ENCODE assay signal across 8 mouse cellular contexts in the genomic region with DNA sequence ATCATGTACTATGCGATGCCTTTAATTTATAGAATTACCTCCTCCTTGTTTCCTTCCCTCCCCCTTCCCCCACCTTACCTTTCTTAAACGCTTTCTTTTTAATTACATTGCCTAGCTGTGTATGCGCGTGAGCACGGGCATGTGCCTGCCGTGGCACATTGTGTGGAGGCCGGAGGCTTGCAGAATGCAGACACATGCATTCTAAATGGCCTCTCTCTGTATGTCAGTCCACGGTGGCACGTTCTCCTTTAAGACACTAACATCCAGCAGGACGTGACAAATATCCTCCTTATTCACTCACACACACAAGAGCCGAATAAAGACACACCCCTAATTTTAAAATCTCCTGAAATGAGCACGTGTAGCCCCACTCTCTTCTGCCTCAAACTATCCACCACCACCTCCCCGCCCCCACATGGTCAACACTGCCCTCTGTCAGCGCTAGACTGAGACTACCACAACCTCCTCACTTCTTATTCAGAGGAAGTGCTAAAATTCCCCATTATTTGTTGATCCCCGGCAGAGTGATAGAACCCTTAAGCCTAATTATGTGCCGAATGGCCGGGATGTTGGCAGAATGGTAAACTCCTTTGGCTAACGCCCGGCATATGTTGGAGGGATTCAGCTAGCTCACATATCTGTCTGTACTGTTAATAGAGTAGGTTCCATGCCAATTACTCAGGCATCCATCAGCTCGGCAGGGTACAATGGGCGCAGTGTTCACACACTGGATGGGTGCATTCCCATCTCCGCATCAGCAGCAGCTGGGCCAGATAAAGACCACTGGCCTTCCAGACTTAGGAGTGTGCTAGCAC.
DNase-seq lines count a peak whose midpoint lies in the region; ATAC-seq and TF ChIP-seq lines count a peak whose summit lies in the region.

No protein-coding gene starts in this region.

- H3K79me2 ChIP-seq in CH12.LX (replicated peaks; ENCODE audit: control insufficient read depth, extremely low read depth, insufficient read depth, poor library complexity, severe bottlenecking) = no peaks in the 10 kb centered on the region

- TF ChIP-seq RAD21 in CH12.LX (IDR thresholded peaks at IDR 0.05; ENCODE audit: low read depth, low read length) = peak; percentile 52

- no peaks in the 10 kb centered on the region for H3K36me3 ChIP-seq in CH12.LX (replicated peaks in 1 of 2; ENCODE audit: control insufficient read depth in 1 of 2, insufficient read depth in 1 of 2, low read length in 1 of 2)
- no peaks in the 10 kb centered on the region for H3K36me3 ChIP-seq in forebrain, embryonic 14.5 days (ENCODE audit: control insufficient read depth, insufficient read depth, low read length)
- H3K36me3 ChIP-seq in neural tube, embryonic 12.5 days = no peaks in the 10 kb centered on the region

- peak in 1 of 2 experiments; percentile 68; a peak in 2 of 4 replicates for TF ChIP-seq CTCF in CH12.LX (conservative IDR thresholded peaks at IDR 0.05 in 1 of 2, IDR thresholded peaks at IDR 0.05 in 1 of 2; ENCODE audit: low read depth in 2 of 2, low read length in 2 of 2)

- H3K4me3 ChIP-seq in CH12.LX (replicated peaks in 1 of 3; ENCODE audit: low read depth in 2 of 3, low read length in 2 of 3, poor library complexity in 1 of 3) = peak overlapping the region in 2 of 3 experiments; percentile 20 to 24
- H3K4me3 ChIP-seq in forebrain, embryonic 14.5 days (ENCODE audit: low read depth, low read length) = no peak overlapping the region
- peak overlapping the region; percentile 23; the same call in 1 of the 2 replicates for H3K4me3 ChIP-seq in neural tube, embryonic 12.5 days

- intact Hi-C loops in heart, postnatal 10 days (cut with DNase I) = loop anchor here (2.0 to 5.0 kb wide), 3 partner anchors 64 to 100 kb away; no protein-coding TSS in a partner anchor

- dilution Hi-C loops in CH12.LX (cut with MboI; ENCODE audit: extremely low pct_ligation_motif_present, extremely low pct_unique_long_range_greater_than_20kb, low sequenced_read_pairs) = no loop called here

- peaks cover 5% of the 10 kb centered on the region for H3K9me3 ChIP-seq in CH12.LX (replicated peaks; ENCODE audit: low read length)
- H3K9me3 ChIP-seq in forebrain, embryonic 14.5 days (replicated peaks; ENCODE audit: control insufficient read depth, low read length) = peaks cover 5% of the 10 kb centered on the region; the same call in 1 of the 2 replicates
- no peaks in the 10 kb centered on the region for H3K9me3 ChIP-seq in neural tube, embryonic 12.5 days

- in situ Hi-C loops in CH12.LX (cut with MboI; ENCODE audit: low pct_ligation_motif_present, low pct_unique_long_range_greater_than_20kb, low sequenced_read_pairs) = no loop called here

- peak; percentile 88 for ATAC-seq in forebrain, embryonic 14.5 days
- ATAC-seq in neural tube, embryonic 12.5 days (ENCODE audit: low FRiP score, low read depth) = peak; percentile 91

- no peak for TF ChIP-seq EP300 in CH12.LX (IDR thresholded peaks at IDR 0.05; ENCODE audit: low read length)

- H3K4me1 ChIP-seq in CH12.LX (ENCODE audit: control insufficient read depth in 1 of 2, insufficient read depth in 2 of 2) = peaks cover 10 to 30% of the 10 kb centered on the region in 2 experiments
- peaks cover 40% of the 10 kb centered on the region for H3K4me1 ChIP-seq in forebrain, embryonic 14.5 days (ENCODE audit: control insufficient read depth, insufficient read depth, low read length)
- H3K4me1 ChIP-seq in neural tube, embryonic 12.5 days = peaks cover 52% of the 10 kb centered on the region

- TF ChIP-seq POLR2A in CH12.LX (IDR thresholded peaks at IDR 0.05; ENCODE audit: low read depth, low read length) = no peak

- no peaks in the 10 kb centered on the region for H3K27me3 ChIP-seq in CH12.LX (replicated peaks)
- no peaks in the 10 kb centered on the region for H3K27me3 ChIP-seq in forebrain, embryonic 14.5 days (replicated peaks; ENCODE audit: control insufficient read depth, insufficient read depth, low read length)
- no peaks in the 10 kb centered on the region for H3K27me3 ChIP-seq in neural tube, embryonic 12.5 days (replicated peaks)

- peak overlapping the region; percentile 96 for H3K4me2 ChIP-seq in CH12.LX (ENCODE audit: insufficient read depth, low read depth, poor library complexity, severe bottlenecking)
- peak overlapping the region; percentile 55 for H3K4me2 ChIP-seq in forebrain, embryonic 14.5 days (ENCODE audit: low read length)
- peak overlapping the region; percentile 63 for H3K4me2 ChIP-seq in neural tube, embryonic 12.5 days (replicated peaks)

- H3K27ac ChIP-seq in CH12.LX (ENCODE audit: insufficient read depth, low read depth) = peak overlapping the region; percentile 26; the same call in 1 of the 2 replicates
- peak overlapping the region; percentile 92 for H3K27ac ChIP-seq in forebrain, embryonic 14.5 days (ENCODE audit: low read depth, low read length)
- H3K27ac ChIP-seq in neural tube, embryonic 12.5 days = peak overlapping the region; percentile 74

- peak; percentile 21 for DNase-seq in CH12.LX (ENCODE audit: extremely low read depth)
- DNase-seq in adrenal gland, adult 8-10 months = peak; percentile 55
- DNase-seq in forebrain, embryonic 14.5 days (ENCODE audit: low spot score) = peak; percentile 92
- DNase-seq in heart, postnatal 10 days = peak; percentile 84 to 88
- peak; percentile 75 to 78 for DNase-seq in kidney, postnatal 25 days
- DNase-seq in lung, adult 18-20 months = peak; percentile 72 to 77
- DNase-seq in yolk sac, embryonic 10.5 days (ENCODE audit: low spot score) = peak; percentile 24

- 4% methylated on average over 22 of the region's 22 CpGs for WGBS in forebrain, embryonic 14.5 days
- WGBS in neural tube, embryonic 12.5 days = 8% methylated on average over 22 of the region's 22 CpGs

- peak overlapping the region; percentile 52; the same call in 1 of the 2 replicates for H3K9ac ChIP-seq in CH12.LX (ENCODE audit: insufficient read depth, low read depth)
- peak overlapping the region; percentile 58; the same call in 1 of the 2 replicates for H3K9ac ChIP-seq in forebrain, embryonic 14.5 days (ENCODE audit: low read length)
- peak overlapping the region; percentile 44; the same call in 1 of the 2 replicates for H3K9ac ChIP-seq in neural tube, embryonic 12.5 days

TF ChIP-seq in CH12.LX, 34 proteins besides CTCF, POLR2A, EP300 and RAD21:
- TF ChIP-seq GABPA (IDR thresholded peaks at IDR 0.05; ENCODE audit: insufficient replicate concordance, low read depth, low read length) = no peak
- TF ChIP-seq ELF1 (IDR thresholded peaks at IDR 0.05; ENCODE audit: low read depth, low read length) = 0 out of 2 replicates have a peak, but pooled peaks have one; percentile 18
- peak; percentile 45; the same call in 1 of the 2 replicates for TF ChIP-seq IRF4 (IDR thresholded peaks at IDR 0.05; ENCODE audit: low read depth, low read length)
- TF ChIP-seq SIN3A (IDR thresholded peaks at IDR 0.05; ENCODE audit: low read length) = 0 out of 2 replicates have a peak, but pooled peaks have one; percentile 26
- peak; percentile 60; the same call in 1 of the 2 replicates for TF ChIP-seq MAX (IDR thresholded peaks at IDR 0.05; ENCODE audit: low read length)
- no peak for TF ChIP-seq NRF1 (IDR thresholded peaks at IDR 0.05; ENCODE audit: low read depth, low read length)
- TF ChIP-seq JUND (conservative IDR thresholded peaks at IDR 0.05; ENCODE audit: low read depth, low read length) = no peak
- TF ChIP-seq CHD1 (IDR thresholded peaks at IDR 0.05; ENCODE audit: low read depth, low read length) = no peak
- TF ChIP-seq SMC3 (IDR thresholded peaks at IDR 0.05; ENCODE audit: low read depth, low read length) = peak; percentile 66
- peak; percentile 79; the same call in 1 of the 2 replicates for TF ChIP-seq MYC (IDR thresholded peaks at IDR 0.05; ENCODE audit: low read depth, low read length)
- peak; percentile 79 for TF ChIP-seq BHLHE40 (IDR thresholded peaks at IDR 0.05; ENCODE audit: low read depth, low read length)
- peak; percentile 88 for TF ChIP-seq CHD2 (IDR thresholded peaks at IDR 0.05; ENCODE audit: low read length)

Comparison
In these comparisons a context has a peak if more than half of its experiments do, and no peak if none do; other contexts are left out.
1. DNase-seq: peak in every context shown above with its lines; median percentile 92 in forebrain, embryonic 14.5 days; 86 in heart, postnatal 10 days; 76 in kidney, postnatal 25 days; 74 in lung, adult 18-20 months; 55 in adrenal gland, adult 8-10 months; 24 in yolk sac, embryonic 10.5 days; 21 in CH12.LX.
2. H3K27ac ChIP-seq: peak in every context shown above with its lines; median percentile 92 in forebrain, embryonic 14.5 days; 74 in neural tube, embryonic 12.5 days; 26 in CH12.LX.